Mouse (Mus musculus) thymus, postnatal 10 days (tissue): ENCODE measurements around the gene Fzd1.

Experiments
- DNase-seq, 2 experiments: peaks; one replicate each; pipeline ENCODE4 v3.0.0; 2021; ENCODE audit warnings: low spot score in 2 of 2

The Fzd1 gene

GRCm38 (mm10) chr5:4753161-4753560, 4.7 kb downstream of the Fzd1 start:
- no peak for DNase-seq

- DNase-seq: no peak
Measured at GRCm38 (mm10) chr5:4742722-4743121, 15.1 kb downstream of the Fzd1 start.

- no peak for DNase-seq
Measured at GRCm38 (mm10) chr5:4737013-4737412, 20.8 kb downstream of the Fzd1 start.

GRCm38 (mm10) chr5:4735461-4735860, 22.4 kb downstream of the Fzd1 start:
- DNase-seq: no peak

- no peak for DNase-seq
Measured at GRCm38 (mm10) chr5:4733239-4733638, 24.6 kb downstream of the Fzd1 start.

GRCm38 (mm10) chr5:4732241-4733229, 25.3 kb downstream of the Fzd1 start:
- DNase-seq: no peak

GRCm38 (mm10) chr5:4731743-4732215, 26.1 kb downstream of the Fzd1 start:
- no peak for DNase-seq

- DNase-seq: no peak
Measured at GRCm38 (mm10) chr5:4731064-4731463, 26.8 kb downstream of the Fzd1 start.
